Mouse (Mus musculus) small intestine, adult 2 months (tissue): ENCODE measurements at regions not wholly inside any gene's neighbourhood (a gene's known extent, or its start where the extent isn't known, plus 50 kb on each side); places are given as distances from the start of the nearest gene placed in this dataset.

ENCODE experiments used
- CTCF ChIP-seq: fragments of 200-500 bp; IDR thresholded peaks from 2 replicates; pipeline ENCODE4 v1.5.1; 2012; ENCODE audit warnings: low read depth, mild to moderate bottlenecking, control low read depth, inconsistent platforms, low read length, moderate library complexity, mixed read lengths; ENCODE audit not compliant: insufficient replicate concordance, insufficient read length; ENCODE audit errors: extremely low read depth
- POLR2A ChIP-seq: fragments of 200-500 bp; IDR thresholded peaks from 2 replicates; pipeline ENCODE4 v1.6.1; 2012; ENCODE audit warnings: low read depth, mild to moderate bottlenecking, control low read depth, inconsistent platforms, low read length, moderate library complexity

GRCm38 (mm10) chr2:12023402-12024111 is 245.9 kb downstream of the Ankrd16 start:
- no peak for TF ChIP-seq CTCF
- TF ChIP-seq POLR2A, result no peak
